Mouse (Mus musculus) heart, adult 11 months (tissue): ENCODE data around the gene Gm28374.
"Not testable (repeated sequence)": the region's sequence is repeated elsewhere in the genome, so short reads cannot be mapped to it uniquely, and the experiment has no call there.

Source experiments
- DNase-seq: peaks from one replicate; pipeline ENCODE4 v3.0.0; 2022

The Gm28374 gene

GRCm38 (mm10) chr19:6082156-6082555 lies at the start of gene Gm28374:
TSS of gene Gm28374 (minus strand) at chr19:6082256.
- DNase-seq: peak; percentile 89

DNA sequence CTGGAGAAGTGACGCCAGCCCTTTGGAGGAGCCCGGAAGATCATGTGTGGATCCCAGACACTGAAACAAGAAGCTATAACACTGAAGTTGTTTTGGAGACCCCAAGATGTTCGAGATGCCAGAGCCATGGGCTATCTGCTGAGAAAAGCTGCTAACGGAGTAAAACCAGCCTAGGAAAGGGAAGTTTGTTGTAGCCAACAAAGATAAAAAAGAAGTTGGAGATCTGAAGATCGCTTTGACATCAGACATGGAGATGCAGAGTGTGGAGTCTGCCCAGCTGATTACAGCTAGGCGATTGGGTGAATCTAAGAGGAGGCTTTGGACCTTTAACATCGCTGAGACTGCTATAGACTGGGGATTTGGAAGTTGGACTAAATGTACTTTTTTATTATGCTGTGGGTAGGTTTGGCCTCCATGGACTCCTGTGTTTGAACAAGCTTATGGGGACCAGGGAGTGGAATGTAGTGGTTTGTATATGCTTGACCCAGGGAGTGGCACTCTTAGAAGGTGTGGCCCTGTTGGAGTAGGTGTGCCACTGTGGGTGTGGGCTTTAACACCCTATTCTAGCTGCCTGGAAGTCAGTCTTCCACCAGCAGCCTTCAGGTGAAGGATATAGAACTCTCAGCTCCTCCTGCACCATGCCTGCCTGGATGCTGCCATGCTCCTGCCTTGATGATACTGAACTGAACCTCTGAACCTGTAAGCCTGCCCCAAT lies 48.5 kb upstream of the Gm28374 start:
- DNase-seq: not testable (repeated sequence)

DNA sequence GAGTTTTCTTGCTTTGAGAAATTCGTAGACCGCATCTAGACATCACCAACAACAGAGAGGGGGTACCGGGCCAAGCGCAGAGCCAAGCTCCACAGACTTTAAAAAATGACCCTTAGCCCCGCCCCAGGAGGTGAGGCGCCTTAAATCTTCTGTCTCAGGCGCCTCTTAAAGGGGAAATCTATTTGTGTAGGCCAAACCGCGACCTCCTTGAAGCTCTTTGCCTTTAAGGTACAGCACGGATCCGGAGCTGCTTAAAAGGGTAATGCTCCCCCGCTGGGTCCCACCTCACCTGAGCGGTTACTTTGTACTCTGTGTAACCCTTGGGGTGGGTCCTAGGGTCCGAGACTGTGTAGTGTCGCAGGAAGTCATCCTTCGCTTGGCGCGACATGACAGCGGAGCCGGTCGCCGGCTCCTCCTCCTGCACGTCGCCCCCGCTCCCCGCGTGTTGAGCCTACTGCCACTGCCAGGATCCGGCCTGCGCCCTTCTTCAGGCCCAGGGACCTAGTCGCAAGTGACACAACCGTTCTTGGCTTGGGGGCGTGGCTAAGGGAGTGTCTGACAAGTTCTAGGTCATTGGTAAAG lies 45.8 kb upstream of the Gm28374 start, which contains the start of gene Snx15:
Gene Snx15 (minus strand): TSS at position 545 of the 582 bp plus-strand sequence.
- DNase-seq: peak; percentile 99

- no peak for DNase-seq
These were observed 44.9 kb upstream of the Gm28374 start for GRCm38 (mm10) chr19:6126789-6127580.

DNA sequence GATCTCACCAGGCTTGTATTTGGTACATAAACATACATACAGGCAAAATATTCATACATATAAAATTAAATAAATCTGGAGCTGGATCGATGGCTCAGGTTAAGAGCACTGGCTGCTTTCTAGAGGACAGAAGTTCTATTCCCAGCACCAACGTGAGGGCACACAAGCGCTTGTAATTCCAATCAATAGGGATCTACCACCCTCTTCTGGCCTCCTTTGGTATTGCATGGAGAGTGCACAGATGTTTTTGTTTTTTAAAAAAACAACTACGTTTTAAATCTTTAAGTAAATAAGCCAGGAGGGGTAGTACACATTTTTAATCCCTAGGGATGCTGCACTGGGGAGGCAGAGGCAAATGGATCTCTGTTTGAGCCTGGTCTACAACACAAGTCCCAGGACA lies 44.2 kb upstream of the Gm28374 start:
- no peak for DNase-seq

- DNase-seq: no peak
These were observed 42.8 kb upstream of the Gm28374 start for GRCm38 (mm10) chr19:6124898-6125297.

GRCm38 (mm10) chr19:6123330-6123729 lies 41.3 kb upstream of the Gm28374 start:
- no peak for DNase-seq

GRCm38 (mm10) chr19:6121761-6122160 lies 39.7 kb upstream of the Gm28374 start:
- no peak for DNase-seq

DNA sequence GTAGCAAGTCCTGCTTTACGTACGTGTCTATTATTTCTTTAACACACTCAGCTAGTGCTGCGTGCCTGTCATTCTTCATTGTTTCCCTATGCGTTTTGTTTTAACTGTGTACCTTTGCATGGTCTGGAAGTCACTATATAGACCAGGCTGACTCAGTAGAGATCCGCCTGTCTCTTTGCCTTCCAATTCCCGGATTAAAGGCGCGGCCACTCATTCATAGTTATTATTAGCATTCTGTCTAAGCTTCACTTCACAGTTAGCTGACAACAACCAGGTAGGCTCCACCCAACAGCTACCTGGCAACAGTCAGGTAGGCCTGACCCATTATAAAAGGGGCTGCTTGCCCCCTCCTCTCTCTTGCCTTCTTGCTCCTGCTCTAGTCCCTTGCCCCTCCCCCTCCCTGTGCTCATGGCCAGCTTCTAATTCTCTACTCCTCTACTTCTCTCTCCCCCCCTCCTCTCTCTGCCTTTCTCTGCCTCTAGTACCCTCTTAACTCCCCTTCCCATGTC lies 36.7 kb upstream of the Gm28374 start:
- peak; percentile 93 for DNase-seq

- DNase-seq: peak; percentile 99
These were observed 36.1 kb upstream of the Gm28374 start, which contains the start of gene Sac3d1 for GRCm38 (mm10) chr19:6117986-6118676. TSS of gene Sac3d1 (minus strand) at chr19:6118650.

GRCm38 (mm10) chr19:6117346-6117985 lies 35.4 kb upstream of the Gm28374 start:
- DNase-seq: no peak

DNA sequence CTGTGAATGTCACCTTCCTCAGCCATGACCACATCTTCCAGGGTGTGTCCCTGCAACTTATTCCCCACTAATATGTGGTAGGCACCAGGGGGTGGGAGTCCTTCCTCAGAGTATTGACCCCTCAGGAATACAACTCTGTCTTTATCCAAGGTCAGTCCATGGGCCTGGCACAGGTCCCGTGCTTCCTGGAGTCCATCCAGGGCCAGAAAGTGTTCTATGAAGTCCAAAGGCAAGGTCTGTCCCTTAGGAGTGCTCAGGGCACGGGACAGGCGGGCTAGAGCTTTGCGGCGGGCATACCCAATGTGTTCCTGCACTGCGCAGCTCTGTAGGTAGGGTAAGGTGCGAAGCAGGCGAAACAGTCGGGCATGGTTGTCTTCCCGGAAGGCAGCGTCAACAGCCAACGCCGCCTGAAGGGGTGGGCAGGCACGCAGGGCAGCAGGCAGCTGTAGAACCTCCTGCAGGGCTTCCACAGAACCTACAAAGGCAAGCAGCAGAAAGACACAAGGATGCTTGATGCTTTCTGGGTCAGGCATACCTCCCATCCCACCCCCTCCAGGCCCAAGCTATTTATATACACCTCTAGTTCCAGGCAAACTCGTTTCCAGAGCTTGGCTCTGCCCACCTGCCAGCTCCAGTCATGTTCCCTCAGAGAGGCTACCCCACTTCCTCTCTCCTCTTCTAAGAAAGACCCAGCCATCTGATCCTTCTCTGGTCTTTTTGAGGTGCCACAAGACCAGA lies 34.2 kb upstream of the Gm28374 start:
- DNase-seq: no peak

GRCm38 (mm10) chr19:6113116-6113515 lies 31.1 kb upstream of the Gm28374 start:
- DNase-seq: no peak

- DNase-seq: no peak
These were observed 23.5 kb upstream of the Gm28374 start, which contains the start of gene Naaladl1 for GRCm38 (mm10) chr19:6105586-6105985. TSS of gene Naaladl1 (plus strand) at chr19:6105782.

DNA sequence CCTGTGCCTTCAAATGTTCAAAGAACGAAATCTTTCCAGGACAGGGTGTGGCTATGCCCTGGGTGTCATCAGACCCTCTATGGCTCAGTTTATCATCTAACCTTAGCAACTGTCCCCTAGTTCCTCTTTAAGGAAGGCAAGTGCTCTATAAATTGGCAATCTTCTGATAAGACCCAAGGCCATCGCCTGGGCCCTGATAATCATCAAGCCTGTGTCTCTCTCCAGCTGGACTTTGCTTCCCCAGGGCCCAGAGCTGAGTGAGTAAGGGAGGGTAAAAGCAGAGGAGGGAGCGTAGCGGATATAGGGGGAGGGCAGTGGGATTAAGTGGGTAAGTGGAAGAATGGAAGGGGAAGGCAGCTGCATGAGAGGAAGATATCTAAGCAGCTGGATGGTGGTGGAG lies 22.4 kb upstream of the Gm28374 start:
- DNase-seq: no peak

DNA sequence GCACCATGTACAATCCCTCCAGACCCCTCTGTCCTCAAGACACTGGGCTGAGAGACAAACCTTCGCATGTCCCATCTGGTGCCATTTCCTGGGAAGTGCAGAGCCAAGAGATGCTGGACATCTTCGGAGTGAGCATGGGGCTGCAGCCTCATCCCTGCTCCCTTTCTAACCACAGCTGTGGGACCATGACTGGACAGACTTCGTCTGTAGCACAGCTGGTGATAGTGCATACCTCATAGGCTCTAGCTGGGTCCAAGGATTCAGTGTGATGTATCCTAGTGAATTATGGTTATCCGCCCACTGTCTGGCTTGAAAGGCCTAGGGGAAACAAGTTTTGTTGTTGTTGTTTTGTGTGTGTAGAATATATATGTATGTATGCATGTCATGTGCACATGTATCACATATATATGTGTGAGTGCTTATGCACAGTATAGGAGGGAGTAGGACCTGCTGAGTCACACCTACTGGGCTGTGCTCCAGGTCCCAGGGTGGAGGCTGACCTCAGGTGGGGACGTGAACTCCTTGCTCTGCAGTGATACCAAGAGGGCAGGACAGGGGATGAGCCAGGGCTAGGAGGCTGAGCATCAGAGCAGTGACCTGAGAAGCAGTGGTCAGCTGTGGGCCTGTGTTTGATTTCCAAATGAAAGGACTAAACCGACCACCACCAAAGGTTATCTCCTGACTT lies 20.3 kb upstream of the Gm28374 start:
- DNase-seq: no peak

DNA sequence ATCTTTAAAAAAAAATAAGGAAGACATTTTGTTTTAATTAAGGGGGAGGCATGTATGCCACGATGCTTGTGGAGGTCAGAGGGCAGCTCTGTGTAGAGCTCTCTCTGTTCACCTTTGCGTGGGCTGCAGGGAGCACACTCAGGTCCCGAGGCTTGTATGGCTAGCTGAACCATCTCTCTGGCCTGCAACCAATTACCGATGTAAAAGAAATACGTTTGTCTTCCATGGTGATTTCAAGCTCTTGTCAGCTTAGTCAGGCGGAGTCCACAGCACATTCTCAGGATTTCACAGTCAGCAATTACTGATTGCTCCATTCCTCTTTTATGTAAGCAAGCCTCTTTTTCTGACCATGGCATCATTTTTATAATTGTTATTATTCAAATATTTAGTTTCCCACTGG lies 19.1 kb upstream of the Gm28374 start:
- no peak for DNase-seq

DNA sequence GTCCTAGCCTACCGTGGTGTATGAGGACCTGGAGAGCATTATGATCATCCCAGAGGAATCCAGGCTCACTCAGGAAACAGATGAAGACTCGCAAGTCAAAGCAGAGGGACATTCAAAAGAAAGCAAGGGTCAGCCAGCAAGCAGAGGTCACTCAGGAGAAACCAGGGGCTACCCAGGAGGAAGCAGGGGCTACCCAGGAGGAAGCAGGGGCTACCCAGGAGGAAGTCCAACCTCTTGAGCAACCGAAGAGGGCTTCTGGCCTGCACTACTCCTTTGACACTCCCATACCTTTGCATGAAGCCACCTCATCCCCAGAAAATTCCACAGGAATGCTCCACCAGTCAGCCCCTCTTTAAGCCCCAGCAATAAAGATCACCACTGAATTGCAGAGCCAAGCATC lies 15.8 kb upstream of the Gm28374 start:
- DNase-seq: no peak

DNA sequence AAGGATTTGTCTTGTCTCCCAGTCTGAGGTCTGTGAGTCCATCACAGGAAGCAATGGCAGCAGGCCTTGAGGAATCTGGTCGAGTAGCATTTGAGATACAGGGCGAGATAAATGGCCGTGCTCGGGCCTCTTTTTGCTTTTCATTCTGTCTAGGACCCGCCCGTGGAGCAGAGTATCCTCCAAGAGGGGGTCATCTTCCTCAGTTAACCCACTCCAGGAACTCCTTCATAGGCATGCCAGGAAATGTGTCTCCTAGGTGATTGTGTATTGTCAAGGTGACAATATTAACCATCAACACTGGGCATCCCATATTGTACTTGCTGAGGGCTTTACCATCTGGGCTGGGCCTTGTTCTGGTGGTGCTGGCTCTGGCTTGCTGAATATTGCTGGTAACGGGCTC lies 12.1 kb upstream of the Gm28374 start, which contains the start of gene AC131692.1:
Gene AC131692.1 (plus strand): TSS at position 301 of the 400 bp plus-strand sequence.
- DNase-seq: no peak

- DNase-seq: peak; percentile 81
These were observed 6.8 kb upstream of the Gm28374 start for GRCm38 (mm10) chr19:6088841-6089240.

GRCm38 (mm10) chr19:6085417-6085879 lies 3.4 kb upstream of the Gm28374 start:
- peak; percentile 95 for DNase-seq
